Mouse (Mus musculus): Measurements from ENCODE around the gene Erfe. TPM values are rescaled to one million over a fixed set of nuclear protein-coding genes. Genes with fewer than 3 reads are reported as not detected.

The Erfe gene
- total RNA-seq (2021) = not detected

DNA sequence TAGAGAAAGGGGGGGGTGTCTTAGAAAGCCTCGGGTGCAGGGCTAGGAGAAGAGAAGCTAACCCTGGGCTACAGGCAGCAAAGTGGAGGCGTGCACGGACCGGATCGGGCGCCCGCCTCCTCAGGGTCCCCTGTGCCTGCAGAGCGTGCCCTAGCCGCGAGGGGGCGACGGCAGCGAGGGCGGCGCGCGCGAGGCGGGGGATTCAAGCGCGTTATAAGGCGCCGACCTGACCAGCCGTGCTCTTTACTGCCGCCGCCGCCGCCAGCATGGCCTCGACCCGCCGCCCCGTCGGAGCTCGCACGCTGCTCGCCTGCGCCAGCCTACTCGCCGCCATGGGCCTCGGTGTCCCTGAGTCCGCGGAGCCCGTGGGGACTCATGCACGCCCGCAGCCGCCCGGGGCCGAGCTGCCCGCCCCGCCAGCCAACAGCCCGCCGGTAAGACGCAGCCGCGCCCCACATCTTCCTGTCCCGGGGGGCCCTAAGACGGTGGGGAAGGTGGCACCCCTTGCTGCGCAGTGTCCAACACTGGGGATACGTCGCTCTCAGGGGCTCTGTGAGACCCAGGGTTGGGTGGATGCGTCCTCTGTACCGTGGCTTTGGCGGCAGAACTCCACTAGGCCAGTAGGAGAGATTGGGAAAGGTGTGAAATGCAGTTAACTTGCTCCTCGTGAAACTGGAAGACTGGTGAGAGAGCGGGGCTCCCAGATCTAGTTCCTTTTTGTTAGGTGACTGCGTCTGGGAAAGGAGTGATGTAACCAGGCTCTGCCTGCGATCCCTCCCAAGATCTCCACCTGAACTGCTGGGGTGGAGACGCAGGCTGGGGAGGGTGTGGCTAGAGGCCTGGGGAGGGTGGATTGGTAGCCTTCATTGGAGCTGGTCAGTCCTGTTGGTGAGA lies at the start of gene Erfe:
Gene Erfe (plus strand): TSS at position 216 of the 894 bp plus-strand sequence.
- peak; percentile 32 to 47 for DNase-seq (ENCODE audit: extremely low spot score in 1 of 2, low spot score in 1 of 2)

- no peak for DNase-seq (ENCODE audit: extremely low spot score in 1 of 2, low spot score in 1 of 2)
Measured at GRCm38 (mm10) chr1:91317656-91318055, 48.6 kb upstream of the Erfe start.

DNA sequence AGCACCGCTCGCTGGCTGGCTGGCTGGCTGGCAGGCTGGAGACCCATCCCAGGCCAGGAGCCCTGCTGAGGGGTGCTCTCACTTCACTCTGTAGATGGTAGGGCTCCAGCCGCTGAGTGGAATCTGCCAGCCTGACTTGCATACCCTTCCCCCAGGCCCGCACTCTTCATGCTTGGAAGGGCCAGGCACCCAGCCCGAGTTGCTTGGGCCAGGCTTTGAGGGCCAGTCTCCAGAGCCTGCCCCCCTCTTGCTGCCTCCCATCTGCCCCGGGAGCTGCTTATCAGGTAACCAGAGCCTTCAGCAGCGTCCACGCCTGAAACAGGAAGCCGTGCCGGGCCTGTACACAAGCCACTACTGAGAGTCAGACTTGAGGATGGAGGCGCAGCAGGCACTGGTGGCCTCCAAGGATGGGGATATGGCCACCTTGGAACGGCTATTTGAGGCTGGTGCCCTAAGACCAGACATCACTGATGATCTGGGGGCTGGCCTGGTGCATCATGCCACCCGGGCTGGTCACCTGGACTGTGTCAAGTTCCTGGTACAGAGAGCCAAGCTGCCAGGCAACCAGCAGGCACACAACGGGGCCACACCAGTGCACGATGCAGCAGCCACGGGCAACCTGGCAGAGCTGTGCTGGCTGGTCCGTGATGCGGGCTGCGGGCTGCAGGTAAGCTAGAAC lies 44.3 kb upstream of the Erfe start, which contains the start of gene Espnl:
Gene Espnl (plus strand): TSS at position 316 of the 679 bp plus-strand sequence.
- DNase-seq (ENCODE audit: extremely low spot score in 1 of 2, low spot score in 1 of 2) = no peak

DNA sequence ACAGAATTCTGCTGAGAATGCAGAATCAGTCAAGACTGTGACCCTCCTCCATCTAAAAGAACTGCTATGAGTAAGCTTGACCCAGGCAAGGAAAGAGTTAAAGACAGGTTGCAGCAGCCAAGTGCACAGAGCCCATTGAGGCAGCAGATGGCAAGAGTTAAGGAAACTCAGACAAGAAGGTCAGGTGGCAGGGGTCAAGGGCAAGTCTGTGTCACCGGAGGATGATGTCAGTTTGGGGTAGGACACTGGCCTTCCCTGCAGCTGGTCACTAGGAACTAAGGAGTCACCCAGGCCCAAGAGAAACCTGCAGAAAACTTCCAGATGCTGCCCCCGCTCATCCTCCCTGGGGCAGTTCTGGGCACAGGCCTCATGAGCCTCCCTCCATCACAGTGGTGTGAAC lies 41.6 kb upstream of the Erfe start:
- DNase-seq (ENCODE audit: extremely low spot score in 1 of 2, low spot score in 1 of 2) = no peak

GRCm38 (mm10) chr1:91325488-91326042 lies 40.7 kb upstream of the Erfe start:
- no peak for DNase-seq (ENCODE audit: extremely low spot score in 1 of 2, low spot score in 1 of 2)

DNA sequence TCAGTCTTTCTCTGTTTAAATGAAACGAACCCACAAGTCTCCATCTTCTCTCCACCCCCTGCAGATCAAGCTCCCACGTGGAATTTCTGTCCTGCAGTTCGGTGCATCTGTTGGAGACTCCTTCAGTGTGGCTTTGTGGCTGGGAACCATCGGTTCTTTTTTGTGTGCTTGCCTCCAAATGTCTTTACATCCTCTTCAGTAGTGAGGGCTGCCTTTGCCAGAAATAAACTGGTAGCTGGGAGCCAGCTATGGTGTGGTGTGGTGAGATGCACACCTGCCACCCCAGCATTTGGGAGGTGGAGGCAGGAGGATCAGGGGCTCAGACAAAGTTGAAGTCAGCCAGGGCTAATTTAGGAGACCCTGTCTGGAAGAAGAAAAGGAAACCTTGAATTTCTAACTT lies 34.1 kb upstream of the Erfe start:
- no peak for DNase-seq (ENCODE audit: extremely low spot score in 1 of 2, low spot score in 1 of 2)

DNA sequence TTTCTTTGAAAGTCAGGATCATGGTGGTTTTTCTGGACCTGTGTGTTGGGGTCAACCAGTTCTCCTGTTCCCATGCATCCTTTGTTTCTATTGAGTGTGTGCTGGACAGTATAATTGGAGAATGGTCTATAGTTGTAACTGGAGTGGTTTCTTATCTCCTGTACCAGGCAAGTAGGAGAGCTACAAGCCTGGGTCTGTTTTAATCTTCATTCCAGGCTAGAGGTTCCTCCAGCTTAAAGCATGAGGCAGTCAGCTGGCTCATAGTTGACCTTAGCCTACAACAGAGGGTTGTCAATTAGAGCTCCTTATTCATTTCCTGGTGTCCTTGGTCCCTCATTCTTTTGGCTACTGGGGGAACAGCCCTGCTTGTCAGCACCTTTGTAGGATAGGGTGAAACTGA lies 32.6 kb upstream of the Erfe start:
- no peak for DNase-seq (ENCODE audit: extremely low spot score in 1 of 2, low spot score in 1 of 2)

GRCm38 (mm10) chr1:91337355-91337754 lies 28.9 kb upstream of the Erfe start:
- no peak for DNase-seq (ENCODE audit: extremely low spot score in 1 of 2, low spot score in 1 of 2)

- DNase-seq (ENCODE audit: extremely low spot score in 1 of 2, low spot score in 1 of 2) = peak in 1 of 2 experiments; percentile 19
Measured at GRCm38 (mm10) chr1:91344001-91344400, 22.2 kb upstream of the Erfe start.

- no peak for DNase-seq (ENCODE audit: extremely low spot score in 1 of 2, low spot score in 1 of 2)
Measured at GRCm38 (mm10) chr1:91344921-91345685, 21.1 kb upstream of the Erfe start.

DNA sequence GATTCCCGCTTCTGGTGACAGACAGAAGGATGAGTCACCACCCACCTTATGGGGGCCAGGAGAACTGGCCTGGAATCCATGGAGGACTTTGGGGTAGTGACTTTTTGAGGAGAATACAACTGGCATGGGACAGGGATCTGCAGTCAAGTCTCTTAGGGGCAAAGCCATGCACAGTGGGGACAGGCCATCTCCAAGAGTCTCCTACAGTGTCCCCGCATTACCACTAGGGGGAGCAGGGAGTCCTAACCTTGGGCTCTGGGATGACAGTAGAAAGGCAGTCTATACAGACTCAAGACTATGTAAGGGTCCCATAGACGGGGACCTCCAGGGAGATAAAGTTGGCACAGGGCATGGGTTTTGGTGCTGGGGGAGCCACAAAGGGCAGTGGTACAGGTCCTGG lies 19.3 kb upstream of the Erfe start:
- DNase-seq (ENCODE audit: extremely low spot score in 1 of 2, low spot score in 1 of 2) = peak; percentile 35 to 51

- DNase-seq (ENCODE audit: extremely low spot score in 1 of 2, low spot score in 1 of 2) = no peak
Measured at GRCm38 (mm10) chr1:91350841-91351240, 15.4 kb upstream of the Erfe start, which contains the start of gene Klhl30. Gene Klhl30, plus strand, starts transcription at chr1:91351016.

GRCm38 (mm10) chr1:91351249-91351648 lies 15.0 kb upstream of the Erfe start:
- no peak for DNase-seq (ENCODE audit: extremely low spot score in 1 of 2, low spot score in 1 of 2)

DNA sequence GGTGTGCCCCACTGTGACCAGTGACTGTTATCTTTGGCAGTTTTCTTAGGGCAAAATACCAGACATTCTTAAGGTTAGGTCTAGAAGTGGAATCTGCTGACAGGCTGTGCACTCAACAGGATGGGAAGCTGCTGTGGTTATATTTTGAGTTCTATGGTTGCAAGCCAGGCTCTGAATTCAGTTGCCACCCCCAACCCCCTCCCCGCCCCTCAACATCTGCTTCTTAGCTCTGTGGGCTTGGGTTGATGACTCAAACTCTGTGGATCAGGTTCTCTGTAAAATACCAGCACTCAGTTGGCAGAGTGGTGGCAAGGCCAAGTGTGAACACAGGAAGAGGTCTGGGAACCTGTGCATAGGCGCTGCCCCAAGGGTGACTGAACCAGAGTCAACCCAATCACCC lies 14.0 kb upstream of the Erfe start:
- DNase-seq (ENCODE audit: extremely low spot score in 1 of 2, low spot score in 1 of 2) = no peak

- no peak for DNase-seq (ENCODE audit: extremely low spot score in 1 of 2, low spot score in 1 of 2)
Measured at GRCm38 (mm10) chr1:91356105-91356504, 10.1 kb upstream of the Erfe start.

DNA sequence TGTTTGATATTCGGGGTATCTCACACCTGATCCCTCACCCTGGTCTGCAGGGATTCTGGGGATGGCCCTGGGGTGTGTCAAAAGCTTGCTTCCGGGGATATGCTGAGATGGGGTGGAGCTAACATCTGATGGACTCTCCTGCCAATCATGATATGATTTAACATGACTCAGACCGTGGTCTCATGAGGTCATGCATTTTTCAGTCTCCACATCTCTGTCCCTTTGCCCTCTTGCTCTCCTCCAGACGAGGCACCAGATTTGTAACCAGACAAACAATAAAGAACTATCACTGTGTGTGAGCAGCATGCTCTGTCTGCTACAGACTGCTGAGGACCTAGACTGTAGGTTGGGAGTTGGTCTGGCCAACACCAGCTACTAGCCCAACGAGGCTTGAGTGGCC lies 4.1 kb upstream of the Erfe start:
- no peak for DNase-seq (ENCODE audit: extremely low spot score in 1 of 2, low spot score in 1 of 2)

DNA sequence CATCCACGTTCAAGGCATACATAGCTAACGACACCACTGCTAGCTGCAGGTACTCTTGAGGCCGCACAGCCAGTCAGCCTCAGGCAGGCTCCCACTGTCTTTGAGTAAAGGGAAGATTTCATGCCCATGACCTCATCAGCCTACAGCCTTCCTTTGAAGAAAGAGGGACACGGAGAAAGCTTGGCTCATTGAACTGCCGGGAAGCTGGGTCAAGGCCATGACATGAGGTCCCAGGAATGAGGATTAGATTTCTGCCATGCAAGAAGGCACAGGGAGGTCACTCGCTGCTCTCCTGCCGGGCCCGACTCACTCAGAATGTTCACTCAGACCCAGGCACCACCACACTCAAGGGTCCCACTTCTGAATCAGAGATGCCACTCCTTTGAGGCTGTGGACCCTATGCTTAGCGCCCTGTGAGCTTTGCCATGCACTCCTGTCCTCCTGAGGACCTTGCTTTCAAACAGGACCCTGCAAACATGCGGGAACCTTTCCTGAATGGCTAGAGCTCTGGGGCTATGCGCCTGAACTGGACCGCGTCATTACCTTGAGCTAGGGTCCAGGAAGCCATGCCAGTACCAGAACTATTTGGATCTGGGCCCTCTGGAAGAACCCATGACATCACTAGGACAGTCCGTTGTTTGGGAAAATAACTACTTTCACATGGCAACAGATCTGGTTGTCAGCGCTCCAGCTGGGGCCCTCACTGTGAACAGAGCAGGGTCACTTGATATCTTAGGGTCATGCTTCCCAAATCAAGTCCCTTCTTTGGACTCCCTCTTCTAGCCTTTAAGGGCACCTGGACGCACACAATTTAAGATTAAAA lies 1.2 kb upstream of the Erfe start:
- no peak for DNase-seq (ENCODE audit: extremely low spot score in 1 of 2, low spot score in 1 of 2)

GRCm38 (mm10) chr1:91365816-91366214 lies 415 bp upstream of the Erfe start:
- no peak for DNase-seq (ENCODE audit: extremely low spot score in 1 of 2, low spot score in 1 of 2)

DNA sequence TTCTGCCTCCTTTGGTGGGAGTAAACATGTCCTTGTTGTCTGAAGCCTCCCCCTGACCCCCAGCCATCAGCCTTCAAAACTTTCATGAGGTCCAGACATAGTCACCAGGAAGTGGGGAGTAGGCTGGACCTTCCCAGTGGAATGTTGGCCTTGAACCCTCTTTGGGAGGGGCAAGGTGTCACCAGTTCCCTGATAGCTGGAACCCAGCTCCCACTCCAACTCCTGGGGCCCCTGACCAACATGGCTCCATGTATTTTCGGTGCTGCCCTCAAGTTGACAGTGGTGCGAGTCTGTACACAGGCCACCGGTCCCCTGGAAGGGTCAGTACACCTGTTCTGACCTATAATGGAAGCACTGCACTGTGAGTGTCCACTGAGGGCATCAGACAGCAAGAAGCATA lies 1.1 kb downstream of the Erfe start:
- DNase-seq (ENCODE audit: extremely low spot score in 1 of 2, low spot score in 1 of 2) = no peak

GRCm38 (mm10) chr1:91369408-91369807 lies 3.2 kb downstream of the Erfe start:
- DNase-seq (ENCODE audit: extremely low spot score in 1 of 2, low spot score in 1 of 2) = no peak

Measured in layer of hippocampus, postnatal 25 days (tissue).